Mouse (Mus musculus): Measurements from ENCODE around the gene Olfr686. TPM values are rescaled to one million over a fixed set of nuclear protein-coding genes. Genes with fewer than 3 reads are reported as not detected.

Olfr686 gene
- total and polyA plus RNA-seq, 3 experiments = not detected

DNA sequence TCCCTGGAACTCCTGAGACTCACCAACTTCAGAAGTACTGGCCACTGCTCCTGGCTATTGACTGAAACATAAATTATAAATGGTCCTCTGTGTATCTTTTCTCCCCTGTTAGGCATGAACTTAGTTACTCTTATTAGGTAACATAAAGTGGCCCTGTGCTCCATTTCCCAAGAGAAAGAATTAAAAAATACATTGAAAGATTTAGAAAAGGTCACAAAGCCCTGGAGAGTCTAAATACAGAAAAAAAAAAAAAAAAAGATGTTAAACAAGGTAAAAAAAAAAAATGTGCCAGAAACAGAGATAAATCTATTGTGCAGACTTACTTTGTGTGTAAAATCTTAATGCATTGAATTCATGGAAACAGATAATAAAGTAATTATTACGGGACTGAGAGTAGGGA lies 43.7 kb downstream of the Olfr686 start, which contains the start of gene Olfr684:
Olfr684 (minus strand) TSS at position 101 of the 400 bp plus-strand sequence.
- H3K4me3 ChIP-seq (replicated peaks in 1 of 3; ENCODE audit: low read depth in 2 of 3, low read length in 2 of 3, poor library complexity in 1 of 3) = no peak within 1 kb of the TSS
- no peak within 1 kb of the TSS for H3K27ac ChIP-seq (ENCODE audit: insufficient read depth, low read depth)
- DNase-seq (ENCODE audit: extremely low read depth) = no peak
- H3K4me1 ChIP-seq (ENCODE audit: control insufficient read depth in 1 of 2, insufficient read depth in 2 of 2) = no peaks in the 10 kb centered on the region
- H3K27me3 ChIP-seq (replicated peaks) = no peaks in the 10 kb centered on the region
- dilution Hi-C loops (cut with MboI; ENCODE audit: extremely low pct_ligation_motif_present, extremely low pct_unique_long_range_greater_than_20kb, low sequenced_read_pairs) (no loop called here), in situ Hi-C loops (cut with MboI; ENCODE audit: low pct_ligation_motif_present, low pct_unique_long_range_greater_than_20kb, low sequenced_read_pairs) (no loop called here)
- H3K79me2 ChIP-seq (replicated peaks; ENCODE audit: control insufficient read depth, extremely low read depth, insufficient read depth, poor library complexity, severe bottlenecking) = no peaks in the 10 kb centered on the region
- H3K4me2 ChIP-seq (ENCODE audit: insufficient read depth, low read depth, poor library complexity, severe bottlenecking) = no peak within 1 kb of the TSS
- H3K9me3 ChIP-seq (replicated peaks; ENCODE audit: low read length) = no peaks in the 10 kb centered on the region
- TF ChIP-seq MEF2A (IDR thresholded peaks at IDR 0.05; ENCODE audit: borderline replicate concordance, low read depth, low read length) (no peak), CTCF (conservative IDR thresholded peaks at IDR 0.05 in 1 of 2, IDR thresholded peaks at IDR 0.05 in 1 of 2; ENCODE audit: low read depth in 2 of 2, low read length in 2 of 2) (no peak), ZNF384 (IDR thresholded peaks at IDR 0.05; ENCODE audit: low read depth, low read length) (no peak), POLR2AphosphoS2 (IDR thresholded peaks at IDR 0.05; ENCODE audit: low read depth, low read length) (no peak), TBP (conservative IDR thresholded peaks at IDR 0.05; ENCODE audit: low read depth, low read length) (no peak), HCFC1 (IDR thresholded peaks at IDR 0.05; ENCODE audit: low read depth, low read length) (no peak), JUND (conservative IDR thresholded peaks at IDR 0.05; ENCODE audit: low read depth, low read length) (no peak), ETS1 (conservative IDR thresholded peaks at IDR 0.05; ENCODE audit: low read depth, low read length) (no peak), TCF12 (IDR thresholded peaks at IDR 0.05; ENCODE audit: low read depth, low read length) (no peak), USF1 (IDR thresholded peaks at IDR 0.05; ENCODE audit: low read depth, low read length) (no peak), NELFE (IDR thresholded peaks at IDR 0.05; ENCODE audit: low read depth, low read length) (no peak), MAZ (IDR thresholded peaks at IDR 0.05; ENCODE audit: low read depth, low read length) (no peak)
- no peaks in the 10 kb centered on the region for H3K36me3 ChIP-seq (replicated peaks in 1 of 2; ENCODE audit: control insufficient read depth in 1 of 2, insufficient read depth in 1 of 2, low read length in 1 of 2)
- H3K9ac ChIP-seq (ENCODE audit: insufficient read depth, low read depth) = no peak within 1 kb of the TSS

Other genes with a start within 250 kb of the Olfr686 start
Only the 20 nearest of the 22 such genes appear.
- not detected in 2 replicates for gene Olfr672, start 205.5 kb downstream of the Olfr686 start, total RNA-seq (2012; rRNA removed)
- not detected in 2 replicates for gene Olfr672, start 205.5 kb downstream of the Olfr686 start, total RNA-seq (2014; rRNA removed)
- not detected in 2 replicates for gene Olfr672, start 205.5 kb downstream of the Olfr686 start, polyA plus RNA-seq (2012; ENCODE audit: insufficient read length, low read depth)
- not detected in 2 replicates for gene Olfr675, start 179.0 kb downstream of the Olfr686 start, total RNA-seq (2012; rRNA removed)
- gene Olfr675, start 179.0 kb downstream of the Olfr686 start, total RNA-seq (2014; rRNA removed) = not detected in 2 replicates
- not detected in 2 replicates for gene Olfr675, start 179.0 kb downstream of the Olfr686 start, polyA plus RNA-seq (2012; ENCODE audit: insufficient read length, low read depth)
- gene Olfr676, start 174.8 kb downstream of the Olfr686 start, total RNA-seq (2012; rRNA removed) = not detected in 2 replicates
- not detected in 2 replicates for gene Olfr676, start 174.8 kb downstream of the Olfr686 start, total RNA-seq (2014; rRNA removed)
- gene Olfr676, start 174.8 kb downstream of the Olfr686 start, polyA plus RNA-seq (2012; ENCODE audit: insufficient read length, low read depth) = not detected in 2 replicates
- gene Olfr677, start 156.1 kb downstream of the Olfr686 start, total RNA-seq (2012; rRNA removed) = not detected in 2 replicates
- gene Olfr677, start 156.1 kb downstream of the Olfr686 start, total RNA-seq (2014; rRNA removed) = not detected in 2 replicates
- gene Olfr677, start 156.1 kb downstream of the Olfr686 start, polyA plus RNA-seq (2012; ENCODE audit: insufficient read length, low read depth) = not detected in 2 replicates
- not detected in 2 replicates for gene Olfr678, start 143.0 kb downstream of the Olfr686 start, total RNA-seq (2012; rRNA removed)
- gene Olfr678, start 143.0 kb downstream of the Olfr686 start, total RNA-seq (2014; rRNA removed) = not detected in 2 replicates
- gene Olfr678, start 143.0 kb downstream of the Olfr686 start, polyA plus RNA-seq (2012; ENCODE audit: insufficient read length, low read depth) = not detected in 2 replicates
- not detected in 2 replicates for gene Olfr679, start 126.3 kb downstream of the Olfr686 start, total RNA-seq (2012; rRNA removed)
- gene Olfr679, start 126.3 kb downstream of the Olfr686 start, total RNA-seq (2014; rRNA removed) = not detected in 2 replicates
- gene Olfr679, start 126.3 kb downstream of the Olfr686 start, polyA plus RNA-seq (2012; ENCODE audit: insufficient read length, low read depth) = not detected in 2 replicates
- not detected in 2 replicates for gene Olfr680-ps1, start 114.7 kb downstream of the Olfr686 start, total RNA-seq (2012; rRNA removed)
- not detected in 2 replicates for gene Olfr680-ps1, start 114.7 kb downstream of the Olfr686 start, total RNA-seq (2014; rRNA removed)
- gene Olfr680-ps1, start 114.7 kb downstream of the Olfr686 start, polyA plus RNA-seq (2012; ENCODE audit: insufficient read length, low read depth) = not detected in 2 replicates
- gene Olfr681, start 90.6 kb downstream of the Olfr686 start, total RNA-seq (2012; rRNA removed) = not detected in 2 replicates
- gene Olfr681, start 90.6 kb downstream of the Olfr686 start, total RNA-seq (2014; rRNA removed) = not detected in 2 replicates
- gene Olfr681, start 90.6 kb downstream of the Olfr686 start, polyA plus RNA-seq (2012; ENCODE audit: insufficient read length, low read depth) = not detected in 2 replicates
- gene Olfr683, start 60.5 kb downstream of the Olfr686 start, total RNA-seq (2012; rRNA removed) = not detected in 2 replicates
- gene Olfr683, start 60.5 kb downstream of the Olfr686 start, total RNA-seq (2014; rRNA removed) = not detected in 2 replicates
- not detected in 2 replicates for gene Olfr683, start 60.5 kb downstream of the Olfr686 start, polyA plus RNA-seq (2012; ENCODE audit: insufficient read length, low read depth)
- gene Olfr684, start 43.8 kb downstream of the Olfr686 start, total RNA-seq (2012; rRNA removed) = not detected in 2 replicates
- gene Olfr684, start 43.8 kb downstream of the Olfr686 start, total RNA-seq (2014; rRNA removed) = not detected in 2 replicates
- not detected in 2 replicates for gene Olfr684, start 43.8 kb downstream of the Olfr686 start, polyA plus RNA-seq (2012; ENCODE audit: insufficient read length, low read depth)
- not detected in 2 replicates for gene Olfr685, start 21.5 kb downstream of the Olfr686 start, total RNA-seq (2012; rRNA removed)
- gene Olfr685, start 21.5 kb downstream of the Olfr686 start, total RNA-seq (2014; rRNA removed) = not detected in 2 replicates
- gene Olfr685, start 21.5 kb downstream of the Olfr686 start, polyA plus RNA-seq (2012; ENCODE audit: insufficient read length, low read depth) = not detected in 2 replicates
- gene Olfr688, start 80.6 kb upstream of the Olfr686 start, total RNA-seq (2012; rRNA removed) = not detected in 2 replicates
- not detected in 2 replicates for gene Olfr688, start 80.6 kb upstream of the Olfr686 start, total RNA-seq (2014; rRNA removed)
- not detected in 2 replicates for gene Olfr688, start 80.6 kb upstream of the Olfr686 start, polyA plus RNA-seq (2012; ENCODE audit: insufficient read length, low read depth)
- gene Olfr689, start 103.7 kb upstream of the Olfr686 start, total RNA-seq (2012; rRNA removed) = not detected in 2 replicates
- not detected in 2 replicates for gene Olfr689, start 103.7 kb upstream of the Olfr686 start, total RNA-seq (2014; rRNA removed)
- not detected in 2 replicates for gene Olfr689, start 103.7 kb upstream of the Olfr686 start, polyA plus RNA-seq (2012; ENCODE audit: insufficient read length, low read depth)
- not detected in 2 replicates for gene Olfr690, start 126.6 kb upstream of the Olfr686 start, total RNA-seq (2012; rRNA removed)
- gene Olfr690, start 126.6 kb upstream of the Olfr686 start, total RNA-seq (2014; rRNA removed) = not detected in 2 replicates
- not detected in 2 replicates for gene Olfr690, start 126.6 kb upstream of the Olfr686 start, polyA plus RNA-seq (2012; ENCODE audit: insufficient read length, low read depth)
- not detected in 2 replicates for gene Olfr691, start 134.8 kb upstream of the Olfr686 start, total RNA-seq (2012; rRNA removed)
- not detected in 2 replicates for gene Olfr691, start 134.8 kb upstream of the Olfr686 start, total RNA-seq (2014; rRNA removed)
- not detected in 2 replicates for gene Olfr691, start 134.8 kb upstream of the Olfr686 start, polyA plus RNA-seq (2012; ENCODE audit: insufficient read length, low read depth)
- not detected in 2 replicates for gene Olfr692, start 160.7 kb upstream of the Olfr686 start, total RNA-seq (2012; rRNA removed)
- gene Olfr692, start 160.7 kb upstream of the Olfr686 start, total RNA-seq (2014; rRNA removed) = not detected in 2 replicates
- gene Olfr692, start 160.7 kb upstream of the Olfr686 start, polyA plus RNA-seq (2012; ENCODE audit: insufficient read length, low read depth) = not detected in 2 replicates
- 0.30 TPM in 1 of 2 replicates, not detected in the other for gene Gm5901, start 167.6 kb upstream of the Olfr686 start, total RNA-seq (2012; rRNA removed)
- gene Gm5901, start 167.6 kb upstream of the Olfr686 start, total RNA-seq (2014; rRNA removed) = not detected in 2 replicates
- gene Gm5901, start 167.6 kb upstream of the Olfr686 start, polyA plus RNA-seq (2012; ENCODE audit: insufficient read length, low read depth) = 0.44 TPM in 1 of 2 replicates, not detected in the other
- 5.9 TPM in 2 replicates for gene Fam160a2, start 192.6 kb upstream of the Olfr686 start, total RNA-seq (2012; rRNA removed)
- 3.1 and 3.5 TPM in 2 replicates for gene Fam160a2, start 192.6 kb upstream of the Olfr686 start, total RNA-seq (2014; rRNA removed)
- 6.2 and 7.2 TPM in 2 replicates for gene Fam160a2, start 192.6 kb upstream of the Olfr686 start, polyA plus RNA-seq (2012; ENCODE audit: insufficient read length, low read depth)
- gene Cnga4, start 197.1 kb upstream of the Olfr686 start, total RNA-seq (2012; rRNA removed) = not detected in 2 replicates
- not detected in 2 replicates for gene Cnga4, start 197.1 kb upstream of the Olfr686 start, total RNA-seq (2014; rRNA removed)
- gene Cnga4, start 197.1 kb upstream of the Olfr686 start, polyA plus RNA-seq (2012; ENCODE audit: insufficient read length, low read depth) = not detected in 2 replicates
- gene Cckbr, start 218.2 kb upstream of the Olfr686 start, total RNA-seq (2012; rRNA removed) = not detected in 2 replicates
- not detected in 2 replicates for gene Cckbr, start 218.2 kb upstream of the Olfr686 start, total RNA-seq (2014; rRNA removed)
- gene Cckbr, start 218.2 kb upstream of the Olfr686 start, polyA plus RNA-seq (2012; ENCODE audit: insufficient read length, low read depth) = not detected in 2 replicates